Mouse (Mus musculus): ENCODE results near the gene Zfp398. TPM values are rescaled to one million over a fixed set of nuclear protein-coding genes. Genes with fewer than 3 reads are reported as not detected.

Zfp398 gene
- total and polyA plus RNA-seq, 3 experiments: 1.5 to 4.6 (median 2.2) TPM

DNA sequence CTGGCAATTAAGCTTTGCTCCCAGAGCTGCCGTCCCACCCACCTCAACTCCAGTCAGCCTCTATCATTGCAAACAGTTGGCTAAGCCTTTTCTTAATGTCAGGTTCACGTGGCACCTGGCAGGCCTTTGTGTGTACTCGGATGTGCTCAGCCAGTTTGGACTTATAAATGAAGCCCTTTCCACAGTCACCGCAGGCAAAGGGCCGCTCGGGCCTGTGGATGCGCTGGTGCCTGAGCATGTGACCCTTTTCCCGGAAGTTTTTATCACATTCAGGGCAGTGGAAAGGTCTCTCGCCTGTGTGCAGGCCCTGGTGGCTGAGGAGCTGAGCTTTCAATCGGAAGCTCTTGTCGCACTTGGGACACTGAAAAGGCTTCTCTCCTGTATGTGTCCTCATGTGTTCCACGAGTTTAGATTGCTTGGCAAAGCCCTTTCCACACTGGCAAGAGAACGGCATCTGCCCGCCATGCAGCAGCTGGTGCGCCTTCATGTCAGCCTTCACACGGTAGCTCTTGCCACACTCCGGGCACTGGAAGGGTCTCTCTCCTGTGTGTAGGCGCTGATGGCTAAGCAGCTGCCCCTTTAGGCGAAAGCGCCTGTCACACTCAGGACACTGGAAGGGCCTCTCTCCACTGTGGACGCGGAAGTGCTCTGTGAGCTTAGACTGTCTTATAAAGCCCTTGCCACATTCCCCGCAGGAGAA, 15.7 kb upstream of the Zfp398 start:
- no peaks in the 10 kb centered on the region for H3K27me3 ChIP-seq (replicated peaks)
- H3K9me3 ChIP-seq (replicated peaks; ENCODE audit: low read length): no peaks in the 10 kb centered on the region
- H3K79me2 ChIP-seq (replicated peaks; ENCODE audit: control insufficient read depth, extremely low read depth, insufficient read depth, poor library complexity, severe bottlenecking): no peaks in the 10 kb centered on the region
- no peak overlapping the region for H3K4me2 ChIP-seq (ENCODE audit: insufficient read depth, low read depth, poor library complexity, severe bottlenecking)
- dilution Hi-C loops (cut with MboI; ENCODE audit: extremely low pct_ligation_motif_present, extremely low pct_unique_long_range_greater_than_20kb, low sequenced_read_pairs) (no loop called here), in situ Hi-C loops (cut with MboI; ENCODE audit: low pct_ligation_motif_present, low pct_unique_long_range_greater_than_20kb, low sequenced_read_pairs) (no loop called here)
- no peak overlapping the region for H3K27ac ChIP-seq (ENCODE audit: insufficient read depth, low read depth)
- peaks cover 0 to 5% of the 10 kb centered on the region in 2 experiments for H3K36me3 ChIP-seq (replicated peaks in 1 of 2; ENCODE audit: control insufficient read depth in 1 of 2, insufficient read depth in 1 of 2, low read length in 1 of 2)
- TF ChIP-seq UBTF (IDR thresholded peaks at IDR 0.05; ENCODE audit: low read depth, low read length) (no peak), HCFC1 (IDR thresholded peaks at IDR 0.05; ENCODE audit: low read depth, low read length) (no peak), ZC3H11A (IDR thresholded peaks at IDR 0.05; ENCODE audit: low read depth, low read length) (no peak), SMC3 (IDR thresholded peaks at IDR 0.05; ENCODE audit: low read depth, low read length) (no peak), USF1 (IDR thresholded peaks at IDR 0.05; ENCODE audit: low read depth, low read length) (no peak), ZNF384 (IDR thresholded peaks at IDR 0.05; ENCODE audit: low read depth, low read length) (no peak), CHD2 (IDR thresholded peaks at IDR 0.05; ENCODE audit: low read length) (no peak), E2F4 (IDR thresholded peaks at IDR 0.05; ENCODE audit: insufficient replicate concordance, low read depth, low read length) (no peak), NELFE (IDR thresholded peaks at IDR 0.05; ENCODE audit: low read depth, low read length) (no peak), CTCF (conservative IDR thresholded peaks at IDR 0.05 in 1 of 2, IDR thresholded peaks at IDR 0.05 in 1 of 2; ENCODE audit: low read depth in 2 of 2, low read length in 2 of 2) (no peak), MAFK (IDR thresholded peaks at IDR 0.05; ENCODE audit: insufficient replicate concordance, low read length) (no peak), RCOR1 (conservative IDR thresholded peaks at IDR 0.05; ENCODE audit: low read depth, low read length) (no peak), ELF1 (IDR thresholded peaks at IDR 0.05; ENCODE audit: low read depth, low read length) (no peak), JUN (IDR thresholded peaks at IDR 0.05; ENCODE audit: insufficient read depth, low read depth, low read length) (no peak), KAT2A (IDR thresholded peaks at IDR 0.05; ENCODE audit: insufficient replicate concordance, low read length) (no peak), NRF1 (IDR thresholded peaks at IDR 0.05; ENCODE audit: low read depth, low read length) (no peak), PAX5 (IDR thresholded peaks at IDR 0.05; ENCODE audit: low read length) (no peak), GABPA (IDR thresholded peaks at IDR 0.05; ENCODE audit: insufficient replicate concordance, low read depth, low read length) (no peak), MEF2A (IDR thresholded peaks at IDR 0.05; ENCODE audit: borderline replicate concordance, low read depth, low read length) (no peak)
- no peak overlapping the region for H3K9ac ChIP-seq (ENCODE audit: insufficient read depth, low read depth)
- peaks cover 0 to under 1% of the 10 kb centered on the region in 2 experiments; a peak in 2 of 4 replicates for H3K4me1 ChIP-seq (ENCODE audit: control insufficient read depth in 1 of 2, insufficient read depth in 2 of 2)
- no peak for DNase-seq (ENCODE audit: extremely low read depth)
- H3K4me3 ChIP-seq (replicated peaks in 1 of 3; ENCODE audit: low read depth in 2 of 3, low read length in 2 of 3, poor library complexity in 1 of 3): no peak overlapping the region

DNA sequence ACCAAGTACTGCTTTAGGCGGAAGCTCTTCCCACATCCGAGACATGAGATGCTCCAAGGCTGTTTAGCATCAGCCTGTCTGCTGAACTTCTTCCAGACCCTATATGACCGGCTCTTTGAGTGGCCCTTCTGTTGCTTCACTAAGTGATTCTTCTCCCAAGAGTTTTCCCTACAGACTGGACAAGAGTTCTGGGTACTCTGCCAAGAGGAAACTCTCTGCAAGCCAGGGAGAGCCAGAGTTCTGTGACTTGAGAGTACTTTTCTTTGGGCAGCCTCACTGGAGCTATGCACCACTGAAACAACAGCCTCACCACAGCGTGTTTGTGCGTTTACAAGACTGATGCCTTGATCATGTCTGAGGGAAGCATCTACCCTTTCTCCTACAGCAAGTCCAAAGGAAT, 14.2 kb upstream of the Zfp398 start:
- no peak for DNase-seq (ENCODE audit: extremely low read depth)
- no peak overlapping the region for H3K4me2 ChIP-seq (ENCODE audit: insufficient read depth, low read depth, poor library complexity, severe bottlenecking)
- no peak overlapping the region for H3K27ac ChIP-seq (ENCODE audit: insufficient read depth, low read depth)
- no peak overlapping the region for H3K4me3 ChIP-seq (replicated peaks in 1 of 3; ENCODE audit: low read depth in 2 of 3, low read length in 2 of 3, poor library complexity in 1 of 3)
- in situ Hi-C loops (cut with MboI; ENCODE audit: low pct_ligation_motif_present, low pct_unique_long_range_greater_than_20kb, low sequenced_read_pairs) (no loop called here), dilution Hi-C loops (cut with MboI; ENCODE audit: extremely low pct_ligation_motif_present, extremely low pct_unique_long_range_greater_than_20kb, low sequenced_read_pairs) (no loop called here)
- H3K27me3 ChIP-seq (replicated peaks): no peaks in the 10 kb centered on the region
- no peak overlapping the region for H3K9ac ChIP-seq (ENCODE audit: insufficient read depth, low read depth)
- no peaks in the 10 kb centered on the region for H3K9me3 ChIP-seq (replicated peaks; ENCODE audit: low read length)
- peaks cover 0 to 5% of the 10 kb centered on the region in 2 experiments for H3K36me3 ChIP-seq (replicated peaks in 1 of 2; ENCODE audit: control insufficient read depth in 1 of 2, insufficient read depth in 1 of 2, low read length in 1 of 2)
- no peaks in the 10 kb centered on the region for H3K4me1 ChIP-seq (ENCODE audit: control insufficient read depth in 1 of 2, insufficient read depth in 2 of 2)
- no peaks in the 10 kb centered on the region for H3K79me2 ChIP-seq (replicated peaks; ENCODE audit: control insufficient read depth, extremely low read depth, insufficient read depth, poor library complexity, severe bottlenecking)
- TF ChIP-seq MXI1 (IDR thresholded peaks at IDR 0.05; ENCODE audit: low read depth, low read length) (no peak), ELF1 (IDR thresholded peaks at IDR 0.05; ENCODE audit: low read depth, low read length) (no peak)

Data from CH12.LX (cell line).